Mouse (Mus musculus) cortical plate, adult 2 months (tissue): Measurements from ENCODE around the gene Cul3.

Experiments
- CTCF ChIP-seq: fragments of 200-500 bp; IDR thresholded peaks from 2 replicates; pipeline ENCODE4 v1.5.1; 2011; ENCODE audit warnings: mild to moderate bottlenecking, control low read depth, low read length; ENCODE audit not compliant: insufficient read depth; ENCODE audit errors: extremely low read depth
- POLR2A ChIP-seq: fragments of 200-500 bp; IDR thresholded peaks from 2 replicates; pipeline ENCODE4 v1.6.1; 2011; ENCODE audit warnings: mild to moderate bottlenecking, low read length, control low read depth; ENCODE audit not compliant: insufficient read depth; ENCODE audit errors: extremely low read depth

- TF ChIP-seq POLR2A (no peak), CTCF (no peak)
Observed at GRCm38 (mm10) chr1:80244123-80244522, 96.2 kb downstream of the Cul3 start.
